Mouse (Mus musculus) lung, embryonic 14.5 days (tissue): ENCODE data around the gene Dctn2. TPM values are rescaled to one million over a fixed set of nuclear protein-coding genes. Genes with fewer than 3 reads are reported as not detected.
A peak's percentile ranks its signal among the peaks of the same experiment; 100 is the strongest.

Source experiments
- ATAC-seq: fragments of 200-750 bp; cut with Nextera tagmentation; 2 replicates; pipeline ENCODE4 v1.8.0; 2017; ENCODE audit warnings: mild to moderate bottlenecking, moderate TSS enrichment, moderate library complexity; ENCODE audit not compliant: insufficient read depth
- DNase-seq: peaks from one replicate; pipeline ENCODE4 v3.0.0-alpha.2; 2015
- H3K27ac ChIP-seq: fragments of 300-500 bp; sonication (generic); 2 replicates; pipeline ENCODE4 v1.5.1; 2014; ENCODE audit warnings: low read depth, mild to moderate bottlenecking, moderate library complexity
- H3K27me3 ChIP-seq: fragments of 300-500 bp; sonication (generic); 2 replicates; pipeline ENCODE4 v1.6.1; 2014; ENCODE audit warnings: low read length, control low read depth; ENCODE audit not compliant: insufficient read depth
- H3K36me3 ChIP-seq: fragments of 300-500 bp; sonication (generic); 2 replicates; pipeline ENCODE4 v1.6.1; 2014; ENCODE audit warnings: control low read depth; ENCODE audit not compliant: insufficient read depth
- H3K4me1 ChIP-seq: fragments of 300-500 bp; sonication (generic); 2 replicates; pipeline ENCODE4 v1.6.1; 2014; ENCODE audit warnings: antibody characterized with exemption, control low read depth; ENCODE audit not compliant: insufficient read depth
- H3K4me2 ChIP-seq: fragments of 300-500 bp; sonication (generic); 2 replicates; pipeline ENCODE4 v1.6.1; 2014; ENCODE audit warnings: mild to moderate bottlenecking
- H3K4me3 ChIP-seq: fragments of 300-500 bp; sonication (generic); 2 replicates; pipeline ENCODE4 v1.5.1; 2014; ENCODE audit warnings: low read depth, low read length
- H3K9ac ChIP-seq: fragments of 300-500 bp; sonication (generic); 2 replicates; pipeline ENCODE4 v1.6.1; 2014
- H3K9me3 ChIP-seq: fragments of 300-500 bp; sonication (generic); 2 replicates; pipeline ENCODE4 v1.6.1; 2016; ENCODE audit warnings: low read depth, low read length, control low read depth
- CTCF ChIP-seq: IDR thresholded peaks from 2 replicates; pipeline ENCODE4 v1.5.1; 2016; ENCODE audit warnings: antibody characterized with exemption, low read depth
- WGBS: fragments of 180-500 bp; shearing (Covaris S2); extraction: QIAGEN DNeasy Blood & Tissue Kit; methylation state at CpG from one replicate; pipeline ENCODE4 v1.1.7; 2014; 5-methylcytosine and 5-hydroxymethylcytosine counted together
- polyA plus RNA-seq: library from polyadenylated mRNA; unstranded; fragments of >200 nt; fragmentation: Nextera tagmentation; extraction: Ambion mirVana; gene quantifications from 2 replicates; pipeline ENCODE4 v1.2.1, GENCODE M21; 2014

The Dctn2 gene
- 158 and 160 TPM in 2 replicates for polyA plus RNA-seq

DNA sequence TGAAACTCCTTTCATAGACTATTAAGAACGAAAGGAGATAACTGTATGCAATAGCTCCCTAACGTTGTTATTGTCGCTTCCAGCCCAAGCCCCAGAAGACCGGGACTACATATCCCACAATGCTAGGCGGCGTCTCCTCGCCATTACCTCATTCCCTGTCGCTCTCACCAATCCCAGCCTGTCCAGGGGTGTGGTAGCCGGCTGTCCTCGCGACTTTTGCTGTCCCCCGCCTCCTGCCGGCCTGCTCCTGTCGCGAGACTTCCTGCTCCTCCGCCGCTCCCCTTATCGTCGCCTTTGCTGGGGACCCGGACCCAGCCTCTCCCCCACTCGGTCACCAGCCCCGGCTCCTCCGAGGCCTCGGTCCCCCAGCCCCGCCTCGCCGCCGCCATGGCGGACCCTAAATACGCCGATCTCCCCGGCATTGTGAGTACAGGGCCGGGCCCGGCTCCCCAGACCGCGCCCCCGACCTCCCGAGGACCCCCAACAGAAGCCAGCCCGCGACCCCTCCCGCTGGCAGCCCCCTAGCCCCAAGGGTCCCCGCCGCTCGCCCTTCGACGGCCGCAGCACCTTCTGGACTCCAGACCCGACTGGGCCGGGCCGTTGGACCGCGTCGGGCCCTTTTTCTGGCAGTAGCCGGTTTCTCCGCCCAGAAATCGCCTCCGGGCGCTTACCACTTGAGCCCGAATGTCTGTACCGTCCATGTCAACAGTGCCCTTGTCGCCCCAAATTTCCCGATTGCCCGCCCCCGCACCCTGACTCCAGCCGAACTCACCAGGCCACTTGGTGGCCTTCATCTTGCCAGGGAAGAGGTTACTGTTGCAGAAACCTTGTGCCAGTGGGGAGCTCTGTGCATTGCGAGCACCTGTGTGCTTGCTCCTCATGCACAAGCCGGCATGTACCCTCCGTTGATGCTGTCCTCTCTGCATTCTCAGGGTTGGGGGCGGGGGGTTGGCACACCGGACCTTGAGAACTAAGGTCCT, at the start of gene Dctn2:
Gene Dctn2, plus strand, starts transcription at position 257 of the 980 bp plus-strand sequence.
- Histone ChIP-seq H3K36me3 (peaks cover 27% of the 10 kb centered on the region), H3K4me3 (peak within 1 kb of the TSS; percentile 100)
- under 1% methylated on average over 70 of the region's 70 CpGs for WGBS

DNA sequence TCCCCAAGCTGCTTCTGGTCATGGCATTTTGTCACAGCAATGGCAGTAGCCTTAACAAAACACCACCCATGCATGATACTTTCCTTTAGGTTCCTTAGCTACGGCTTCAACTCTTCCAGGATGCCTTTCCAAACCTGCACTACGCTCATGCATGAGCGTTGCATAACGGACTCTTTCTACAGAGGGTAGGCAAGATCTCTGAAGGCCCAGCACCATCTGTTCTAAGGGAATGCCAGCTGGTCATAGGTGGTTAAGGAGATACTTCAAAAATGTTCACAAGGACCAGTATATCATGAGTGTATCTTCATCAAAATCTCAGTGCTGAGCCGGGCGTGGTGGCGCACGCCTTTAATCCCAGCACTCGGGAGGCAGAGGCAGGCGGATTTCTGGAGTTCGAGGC, 49.7 kb upstream of the Dctn2 start:
- TF ChIP-seq CTCF: no peak
- no peak overlapping the region for H3K9ac ChIP-seq
- H3K4me1 ChIP-seq: no peaks in the 10 kb centered on the region
- H3K4me3 ChIP-seq: no peak overlapping the region
- no peak overlapping the region for H3K4me2 ChIP-seq
- DNase-seq (no peak), ATAC-seq (no peak)
- 91% methylated on average over 11 of the region's 11 CpGs for WGBS
- H3K27me3 ChIP-seq: no peaks in the 10 kb centered on the region
- H3K9me3 ChIP-seq: no peaks in the 10 kb centered on the region
- H3K36me3 ChIP-seq: no peaks in the 10 kb centered on the region
- H3K27ac ChIP-seq: no peak overlapping the region

More for the DNA sequence above, at the start of gene Dctn2:
- ATAC-seq: peak; percentile 99
- H3K27me3 ChIP-seq: peaks cover 20% of the 10 kb centered on the region
- TF ChIP-seq CTCF: peak; percentile 18; the same call in 1 of the 2 replicates
- H3K4me2 ChIP-seq: peak within 1 kb of the TSS; percentile 97
- H3K9me3 ChIP-seq: no peaks in the 10 kb centered on the region
- H3K9ac ChIP-seq: peak within 1 kb of the TSS; percentile 99
- H3K27ac ChIP-seq: peak within 1 kb of the TSS; percentile 86
- peaks cover 10% of the 10 kb centered on the region for H3K4me1 ChIP-seq
- DNase-seq: peak; percentile 97

DNA sequence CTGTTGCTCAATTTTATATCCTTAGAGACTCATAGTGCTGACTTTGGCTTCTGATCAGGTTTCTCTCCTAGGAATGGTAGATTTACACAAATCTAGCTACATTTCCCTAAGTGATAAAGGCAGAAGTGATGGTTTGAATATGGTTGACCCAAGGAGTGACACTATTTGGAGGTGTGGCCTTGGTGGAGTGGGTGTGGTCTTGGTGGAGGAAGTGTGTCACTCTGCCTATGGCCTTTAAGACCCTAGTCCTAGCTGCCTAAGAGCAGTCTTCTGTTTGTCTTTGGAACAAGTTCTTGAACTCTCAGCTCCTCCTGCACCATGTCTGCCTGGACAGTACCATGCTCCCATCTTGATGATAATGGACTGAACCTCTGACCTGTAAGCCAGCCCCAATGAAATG, 49.0 kb upstream of the Dctn2 start:
- ATAC-seq (no peak), DNase-seq (no peak)
- H3K36me3 ChIP-seq: no peaks in the 10 kb centered on the region
- no peak overlapping the region for H3K4me3 ChIP-seq
- no peaks in the 10 kb centered on the region for H3K9me3 ChIP-seq
- no peak overlapping the region for H3K9ac ChIP-seq
- no peak overlapping the region for H3K27ac ChIP-seq
- no peak for TF ChIP-seq CTCF
- no peak overlapping the region for H3K4me2 ChIP-seq
- no peaks in the 10 kb centered on the region for H3K4me1 ChIP-seq
- no peaks in the 10 kb centered on the region for H3K27me3 ChIP-seq

DNA sequence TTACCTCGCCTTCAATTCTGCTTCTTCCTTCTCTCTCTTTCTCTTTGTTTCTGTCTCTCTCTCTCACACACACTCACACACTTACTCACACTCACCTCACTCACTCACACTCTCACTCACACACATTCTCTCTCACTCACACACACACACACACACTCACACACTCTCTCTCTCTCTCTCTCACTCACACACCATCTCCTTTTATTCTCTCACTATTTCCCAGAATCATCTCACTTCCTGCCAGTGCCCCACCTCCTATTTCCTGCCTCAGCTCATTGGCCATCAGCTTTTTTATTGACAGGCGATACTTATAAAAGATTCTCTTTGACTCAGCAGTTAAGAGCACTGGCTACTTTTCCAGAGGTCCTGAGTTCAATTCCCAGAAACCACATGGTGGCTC, 47.8 kb upstream of the Dctn2 start:
- ATAC-seq (no peak), DNase-seq (no peak)
- no peak overlapping the region for H3K9ac ChIP-seq
- H3K9me3 ChIP-seq: no peaks in the 10 kb centered on the region
- no peaks in the 10 kb centered on the region for H3K4me1 ChIP-seq
- TF ChIP-seq CTCF: no peak
- no peaks in the 10 kb centered on the region for H3K36me3 ChIP-seq
- no peak overlapping the region for H3K4me3 ChIP-seq
- H3K27ac ChIP-seq: no peak overlapping the region
- H3K27me3 ChIP-seq: no peaks in the 10 kb centered on the region
- H3K4me2 ChIP-seq: no peak overlapping the region
- WGBS: 91% methylated on average over 2 of the region's 2 CpGs

DNA sequence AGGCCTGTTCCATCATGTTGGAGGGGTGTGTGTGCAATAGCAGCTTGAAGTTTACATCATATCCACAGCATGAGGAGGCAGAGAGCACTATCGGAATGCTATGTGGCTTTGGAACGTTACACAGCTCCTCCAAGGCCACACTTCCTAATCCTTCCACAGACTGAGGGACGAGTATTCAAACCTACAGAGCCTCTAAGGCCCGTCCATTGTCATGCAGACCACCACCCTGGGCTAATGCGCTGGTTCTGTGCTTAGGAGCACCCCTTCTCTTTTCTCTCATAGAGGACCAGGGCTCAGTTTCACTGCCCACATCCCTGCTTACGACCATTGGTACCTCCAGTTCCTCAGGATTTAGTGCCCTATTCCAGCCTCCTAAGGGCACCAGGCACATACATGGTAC, 41.0 kb upstream of the Dctn2 start:
- DNase-seq (no peak), ATAC-seq (no peak)
- Histone ChIP-seq H3K4me1 (no peaks in the 10 kb centered on the region), H3K27me3 (no peaks in the 10 kb centered on the region), H3K9me3 (no peaks in the 10 kb centered on the region), H3K9ac (no peak overlapping the region), H3K36me3 (no peaks in the 10 kb centered on the region), H3K27ac (no peak overlapping the region), H3K4me2 (no peak overlapping the region), H3K4me3 (no peak overlapping the region)
- TF ChIP-seq CTCF: no peak
- WGBS: 48% methylated on average over 6 of the region's 6 CpGs

DNA sequence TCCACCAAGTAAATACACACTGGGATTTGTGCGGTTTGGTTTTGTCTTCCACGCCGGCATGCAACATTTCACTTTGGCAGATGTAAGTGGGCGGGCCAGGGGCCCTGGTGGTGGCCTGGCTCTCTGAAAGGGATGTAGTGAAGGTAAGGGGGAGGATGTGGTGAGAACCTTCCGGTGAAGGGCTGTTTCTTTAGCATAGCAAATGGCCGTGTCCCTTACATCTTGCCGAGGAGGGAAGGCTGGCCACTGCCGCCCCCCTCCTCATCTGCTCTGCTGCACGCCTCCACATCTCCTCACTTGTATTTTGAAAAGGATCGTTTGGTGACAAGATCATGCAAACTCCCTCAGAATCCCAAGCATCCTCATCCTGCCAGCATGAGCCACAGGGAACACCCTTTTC, 40.4 kb upstream of the Dctn2 start:
- Histone ChIP-seq H3K36me3 (no peaks in the 10 kb centered on the region), H3K27me3 (no peaks in the 10 kb centered on the region), H3K9ac (no peak overlapping the region), H3K9me3 (no peaks in the 10 kb centered on the region), H3K4me3 (no peak overlapping the region), H3K4me1 (no peaks in the 10 kb centered on the region), H3K4me2 (no peak overlapping the region), H3K27ac (no peak overlapping the region)
- TF ChIP-seq CTCF: no peak
- ATAC-seq (no peak), DNase-seq (no peak)
- 24% methylated on average over 10 of the region's 10 CpGs for WGBS

DNA sequence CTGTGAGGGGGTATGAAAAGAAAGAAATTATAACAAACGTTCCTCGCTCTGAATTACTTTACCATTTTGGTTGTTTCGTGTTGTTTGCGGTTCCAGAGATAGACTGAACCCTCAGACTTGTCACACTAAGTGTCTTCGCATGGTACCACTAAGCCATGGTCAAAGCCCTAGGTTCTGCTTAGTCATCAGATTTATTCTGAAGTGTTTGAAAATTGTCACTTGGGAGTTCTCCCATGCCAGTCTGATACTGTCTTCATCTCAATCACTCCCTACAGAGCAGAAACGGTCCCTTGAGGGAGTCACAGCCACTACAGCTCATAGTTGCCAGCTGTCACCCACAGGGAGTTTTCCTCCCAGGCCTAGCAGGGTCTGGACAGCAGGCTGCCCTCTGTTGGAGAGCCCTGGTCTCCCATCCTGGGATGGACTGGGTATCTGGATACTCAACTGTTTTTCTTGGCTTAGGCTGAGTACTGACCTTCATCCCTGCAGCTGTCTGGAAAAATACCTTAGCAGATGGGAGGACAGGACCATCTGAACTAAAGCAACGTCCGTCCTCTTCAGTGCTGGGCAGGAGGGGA, 39.8 kb upstream of the Dctn2 start:
- peak; percentile 48 for TF ChIP-seq CTCF
- Histone ChIP-seq H3K9ac (no peak overlapping the region), H3K36me3 (no peaks in the 10 kb centered on the region), H3K27me3 (no peaks in the 10 kb centered on the region), H3K4me3 (no peak overlapping the region), H3K4me2 (no peak overlapping the region), H3K9me3 (no peaks in the 10 kb centered on the region), H3K27ac (no peak overlapping the region), H3K4me1 (no peaks in the 10 kb centered on the region)
- WGBS: 56% methylated on average over 8 of the region's 8 CpGs
- 0 out of 2 replicates have a peak, but pooled peaks have one; percentile 40 for ATAC-seq
- DNase-seq: peak; percentile 53
